Mouse (Mus musculus) bone marrow macrophage, adult 2 months (primary cell): Measurements from ENCODE around the gene Evx1. TPM values are rescaled to one million over a fixed set of nuclear protein-coding genes. Genes with fewer than 3 reads are reported as not detected.

ENCODE experiments used
- H3K27ac ChIP-seq: 2 replicates; pipeline ENCODE4 v1.5.1; 2012; ENCODE audit warnings: low read depth, low read length; ENCODE audit not compliant: insufficient read depth
- H3K4me1 ChIP-seq: 2 replicates; pipeline ENCODE4 v1.6.1; 2012; ENCODE audit warnings: low read length; ENCODE audit not compliant: control insufficient read depth, insufficient read depth
- H3K4me3 ChIP-seq: 2 replicates; pipeline ENCODE4 v1.5.1; 2012; ENCODE audit warnings: mild to moderate bottlenecking, low read length, moderate library complexity; ENCODE audit not compliant: insufficient read depth
- CTCF ChIP-seq: IDR thresholded peaks from 2 replicates; pipeline ENCODE4 v1.5.1; 2012; ENCODE audit warnings: low read depth, mild to moderate bottlenecking, low read length, moderate library complexity
- POLR2A ChIP-seq: IDR thresholded peaks from 2 replicates; pipeline ENCODE4 v1.6.1; 2012; ENCODE audit warnings: mild to moderate bottlenecking, low read depth, low read length, borderline replicate concordance
- polyA plus RNA-seq: library from polyadenylated mRNA; stranded (reverse); fragments of >200 nt; gene quantifications from 2 replicates; pipeline ENCODE4 v1.2.4, GENCODE M21; 2012; ENCODE audit not compliant: missing spikeins, insufficient read depth, insufficient read length

Evx1 gene
- not detected in 2 replicates for polyA plus RNA-seq

DNA sequence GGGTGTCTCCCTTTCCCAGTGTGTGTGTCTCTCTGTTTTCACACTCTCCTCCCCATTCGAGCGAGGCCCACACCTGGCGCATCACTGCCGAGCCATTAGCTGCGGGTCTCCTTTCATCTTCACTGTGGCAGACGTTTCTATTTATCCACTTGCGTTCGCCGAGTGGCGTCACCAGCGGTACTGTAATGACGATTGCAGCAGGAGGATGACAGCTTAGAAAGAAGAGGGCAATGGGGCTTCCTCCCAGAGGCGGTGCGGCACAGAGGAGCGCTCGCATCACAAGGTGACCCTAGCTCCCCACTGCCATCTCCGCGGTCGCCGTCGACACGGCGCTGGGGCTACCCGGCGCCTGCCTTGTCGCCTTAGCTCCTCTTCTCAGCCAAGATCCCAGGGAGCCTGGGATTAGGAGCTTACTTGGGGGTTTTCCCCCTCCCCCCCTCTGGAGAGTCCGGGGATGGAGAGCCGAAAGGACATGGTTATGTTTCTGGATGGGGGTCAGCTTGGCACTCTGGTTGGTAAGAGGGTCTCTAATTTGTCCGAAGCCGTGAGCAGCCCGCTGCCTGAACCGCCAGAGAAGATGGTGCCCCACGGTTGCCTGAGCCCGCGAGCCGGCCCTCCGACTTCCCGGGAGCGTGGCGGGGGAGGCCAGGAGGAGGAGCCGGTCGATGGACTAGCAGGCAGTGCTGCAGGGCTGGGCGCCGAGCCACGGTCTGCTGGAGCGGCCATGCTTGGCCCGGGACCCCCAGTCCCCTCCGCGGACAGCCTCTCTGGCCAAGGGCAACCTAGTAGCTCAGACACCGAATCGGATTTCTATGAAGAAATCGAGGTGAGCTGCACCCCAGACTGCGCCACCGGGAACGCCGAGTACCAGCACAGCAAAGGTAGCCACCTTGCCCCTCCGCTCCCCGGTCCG lies at the start of gene Evx1:
Evx1 (plus strand) TSS at position 108 of the 913 bp plus-strand sequence.
- no peak within 1 kb of the TSS for H3K27ac ChIP-seq
- H3K4me3 ChIP-seq = no peak within 1 kb of the TSS
- H3K4me1 ChIP-seq = no peaks in the 10 kb centered on the region
- TF ChIP-seq CTCF (no peak), POLR2A (no peak)

DNA sequence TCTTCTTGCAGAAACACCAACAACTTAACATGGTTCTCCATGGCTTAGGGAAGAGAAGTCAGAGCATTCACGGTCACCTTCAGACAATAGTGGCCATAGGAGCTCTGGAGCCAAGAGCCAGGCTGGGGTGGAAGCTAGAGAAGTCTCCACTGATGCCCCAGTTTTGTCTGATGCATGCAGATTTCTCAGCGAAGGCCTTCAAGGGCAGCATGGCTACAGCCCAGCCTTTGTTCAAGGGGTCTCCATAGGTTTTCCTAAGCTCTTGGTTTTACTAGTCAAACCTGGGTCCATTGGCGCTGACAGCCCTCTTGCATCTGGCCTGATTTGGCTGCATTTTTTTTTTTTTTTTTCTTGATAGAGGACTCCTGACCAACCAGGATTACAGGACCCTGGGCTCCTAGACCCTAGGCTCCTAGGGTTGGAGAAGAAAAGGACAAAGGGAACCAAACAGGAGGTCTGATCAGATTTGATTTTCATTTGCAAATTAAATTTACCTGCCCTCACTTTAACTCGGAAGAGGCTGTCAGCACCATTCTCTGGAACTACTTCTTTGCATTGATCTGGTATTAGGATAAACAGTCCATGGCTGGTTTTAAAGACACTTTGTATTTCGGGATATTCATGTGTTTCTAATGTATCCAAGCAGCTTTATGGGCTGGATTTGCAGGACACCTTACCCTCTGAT lies 49.0 kb upstream of the Evx1 start:
- no peak for TF ChIP-seq POLR2A
- TF ChIP-seq CTCF = no peak

DNA sequence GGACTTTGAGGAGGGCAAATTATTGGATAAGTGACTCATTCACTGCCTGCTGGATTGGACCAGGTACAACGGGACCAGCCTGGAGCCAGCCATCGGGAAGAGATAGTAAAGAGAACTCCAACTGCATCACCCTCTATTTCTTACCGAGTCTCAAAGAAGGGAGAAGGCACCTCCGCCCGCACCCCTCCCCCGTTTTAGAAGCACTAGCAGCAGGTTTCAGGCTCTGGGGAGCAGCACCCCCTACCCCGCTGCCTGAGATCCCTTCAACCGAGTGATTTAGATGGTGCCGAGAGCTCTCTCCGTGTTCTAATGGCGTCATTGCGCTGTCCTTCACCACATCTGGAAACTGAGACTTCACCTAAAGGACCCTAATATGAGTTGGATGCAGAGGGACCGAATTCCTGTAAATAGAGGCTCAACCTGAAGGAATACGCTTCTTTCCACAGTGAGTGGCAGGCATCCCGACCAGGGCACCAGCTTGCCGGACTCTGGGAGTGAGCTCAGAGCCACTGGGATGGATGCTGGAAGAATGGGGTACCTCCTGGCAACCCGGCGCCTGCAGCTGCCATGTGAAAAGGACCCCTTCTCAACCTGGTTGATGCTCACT lies 47.9 kb upstream of the Evx1 start:
- H3K4me3 ChIP-seq = no peak overlapping the region
- H3K4me1 ChIP-seq = no peaks in the 10 kb centered on the region
- TF ChIP-seq POLR2A (no peak), CTCF (no peak)
- H3K27ac ChIP-seq = no peak overlapping the region

More for the DNA sequence above, 49.0 kb upstream of the Evx1 start:
- H3K4me1 ChIP-seq = no peaks in the 10 kb centered on the region
- H3K4me3 ChIP-seq = no peak overlapping the region
- H3K27ac ChIP-seq = no peak overlapping the region

DNA sequence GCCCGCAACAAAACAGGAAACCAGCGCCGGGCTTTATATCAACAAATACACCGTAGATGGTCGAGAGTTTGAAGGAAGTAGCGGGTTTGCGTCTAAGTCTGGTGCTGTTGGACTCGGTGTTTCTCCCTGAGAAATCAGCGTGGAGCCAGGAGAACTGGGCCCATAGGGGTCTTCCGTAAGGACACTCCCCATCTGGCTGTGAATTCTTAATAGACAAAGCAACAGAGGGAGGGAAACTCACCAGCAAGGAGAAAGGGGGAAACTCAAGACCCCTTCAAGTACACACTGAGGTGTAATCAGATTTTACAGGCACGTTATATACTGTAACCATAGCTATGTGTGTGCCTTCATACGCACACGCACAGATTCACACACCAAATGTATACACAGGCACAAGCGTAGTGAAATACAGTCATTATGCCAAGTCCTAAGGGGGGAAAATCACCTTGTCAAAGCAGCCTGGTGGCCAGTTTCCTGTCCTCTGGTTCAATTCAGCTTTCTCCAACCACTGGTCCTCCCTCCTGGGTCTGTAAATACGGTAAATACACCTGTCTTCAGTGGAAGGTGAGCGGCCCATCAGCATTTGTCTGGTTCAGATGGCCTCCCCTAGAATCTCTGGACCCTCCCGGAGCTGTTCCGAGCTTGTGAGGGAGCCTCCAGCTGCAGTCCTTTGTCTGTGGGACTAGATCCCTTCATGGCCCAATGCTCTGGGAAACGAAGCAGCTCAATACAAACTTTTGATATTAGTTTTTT lies 47.2 kb upstream of the Evx1 start:
- TF ChIP-seq POLR2A (no peak), CTCF (no peak)
- Histone ChIP-seq H3K4me1 (no peaks in the 10 kb centered on the region), H3K27ac (no peak overlapping the region), H3K4me3 (no peak overlapping the region)

DNA sequence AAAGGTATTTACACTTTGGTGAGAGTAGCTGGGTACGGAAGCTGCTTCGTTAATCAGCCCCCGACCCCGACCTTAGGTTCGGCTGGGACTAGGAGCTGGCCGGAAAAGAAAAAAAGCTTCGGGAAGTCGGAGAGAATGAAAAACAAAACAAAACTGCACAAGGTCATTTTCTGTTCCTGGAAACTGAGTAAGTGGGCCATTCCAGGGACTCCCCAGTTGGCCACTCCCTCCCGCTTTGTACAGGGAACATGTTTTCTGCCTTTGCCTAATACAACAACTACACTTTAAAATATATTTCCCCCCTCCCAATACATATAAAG lies 46.7 kb upstream of the Evx1 start:
- no peak overlapping the region for H3K4me3 ChIP-seq
- no peak overlapping the region for H3K27ac ChIP-seq
- no peak for TF ChIP-seq POLR2A
- no peak for TF ChIP-seq CTCF
- H3K4me1 ChIP-seq = no peaks in the 10 kb centered on the region

DNA sequence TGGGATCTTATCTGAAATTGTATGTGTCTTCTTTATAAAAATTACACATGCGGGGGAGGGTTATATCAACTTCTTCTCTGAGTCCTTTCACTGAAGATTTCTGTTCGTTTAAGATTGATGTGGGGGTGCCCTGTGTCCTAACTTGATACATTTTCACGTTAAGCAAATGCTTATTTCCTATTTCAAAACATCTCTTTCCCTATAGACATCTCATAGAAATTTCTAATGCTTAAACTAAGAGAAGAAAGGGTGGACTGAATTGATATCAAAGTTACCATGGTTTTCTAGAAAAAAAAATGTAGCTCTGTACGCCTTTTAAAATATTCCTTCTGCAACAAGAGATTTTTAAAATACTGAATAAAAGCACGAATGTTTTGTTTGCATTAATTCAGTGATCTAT lies 46.1 kb upstream of the Evx1 start:
- no peak overlapping the region for H3K4me3 ChIP-seq
- H3K4me1 ChIP-seq = no peaks in the 10 kb centered on the region
- H3K27ac ChIP-seq = no peak overlapping the region
- TF ChIP-seq CTCF (no peak), POLR2A (no peak)

DNA sequence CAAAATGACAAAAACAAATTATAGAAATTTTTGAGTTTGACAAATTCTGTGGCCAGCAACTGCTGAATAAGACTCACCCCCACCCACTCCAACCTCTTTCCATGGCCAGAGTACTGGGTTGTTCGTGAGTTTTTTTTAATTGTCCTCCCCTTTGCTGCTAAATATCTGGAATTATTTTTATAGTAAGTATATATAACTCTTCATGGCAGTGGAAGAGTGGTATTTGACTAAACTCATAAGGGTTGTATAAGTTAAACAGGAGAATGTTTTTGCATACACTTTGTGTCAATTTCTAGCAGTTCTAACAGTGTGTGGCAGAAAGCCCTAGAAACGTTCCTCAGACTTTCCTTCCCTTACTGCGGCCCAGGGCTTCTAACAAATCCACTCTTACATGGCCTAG lies 45.6 kb upstream of the Evx1 start:
- TF ChIP-seq CTCF (no peak), POLR2A (no peak)
- Histone ChIP-seq H3K27ac (no peak overlapping the region), H3K4me3 (no peak overlapping the region), H3K4me1 (no peaks in the 10 kb centered on the region)

DNA sequence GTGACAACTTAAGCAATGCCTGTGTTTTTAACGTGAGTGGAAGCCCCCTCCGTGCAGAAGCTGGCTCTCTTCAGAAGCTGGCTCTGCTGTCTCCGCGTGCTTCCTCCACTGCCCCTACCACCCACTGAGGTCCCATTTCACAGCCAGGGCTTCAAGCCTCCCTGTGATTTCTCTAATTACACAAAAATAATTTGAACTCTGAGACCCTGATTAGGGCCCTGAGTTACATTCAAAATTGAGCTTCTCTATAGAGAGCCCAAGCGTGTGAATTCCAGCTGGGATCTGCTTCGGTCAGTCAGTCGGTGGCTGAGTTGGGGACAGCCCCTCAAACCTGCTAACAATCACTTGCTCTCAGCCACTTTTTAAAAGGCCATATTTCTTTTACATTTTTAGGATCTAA lies 45.0 kb upstream of the Evx1 start:
- H3K27ac ChIP-seq = no peak overlapping the region
- no peak overlapping the region for H3K4me3 ChIP-seq
- TF ChIP-seq CTCF = no peak
- TF ChIP-seq POLR2A = no peak
- H3K4me1 ChIP-seq = no peaks in the 10 kb centered on the region

DNA sequence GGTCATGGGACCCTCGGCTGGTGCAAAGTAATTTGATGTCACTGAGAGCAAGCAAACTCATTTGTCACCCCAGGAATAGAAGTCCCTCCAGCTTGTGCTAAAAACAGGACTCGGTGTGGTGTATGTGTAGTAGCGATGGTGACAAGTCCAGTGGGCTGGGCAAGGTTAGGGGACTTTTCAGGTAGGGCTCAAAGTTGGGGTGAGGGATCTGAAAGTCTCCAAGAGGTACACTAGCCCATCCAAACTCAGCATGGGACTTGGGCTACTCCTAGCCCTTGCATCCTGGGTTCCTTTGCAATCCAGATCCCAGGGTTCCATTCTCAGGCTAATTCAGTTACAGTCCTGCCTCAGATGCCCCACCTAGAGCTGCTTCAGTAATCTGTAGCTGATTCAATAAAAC lies 44.5 kb upstream of the Evx1 start:
- H3K27ac ChIP-seq = no peak overlapping the region
- H3K4me1 ChIP-seq = no peaks in the 10 kb centered on the region
- TF ChIP-seq POLR2A (no peak), CTCF (no peak)
- no peak overlapping the region for H3K4me3 ChIP-seq
